Mouse (Mus musculus) megakaryocyte-erythroid progenitor cell, adult 5 weeks (primary cell): ENCODE data around the gene Tlr7. TPM values are rescaled to one million over a fixed set of nuclear protein-coding genes. Genes with fewer than 3 reads are reported as not detected.

Experiments used
- polyA plus RNA-seq: library from polyadenylated mRNA; stranded (reverse); fragments of >175 nt; gene quantifications from 2 replicates; pipeline ENCODE4 v1.2.3, GENCODE M21; 2012

Gene Tlr7
- polyA plus RNA-seq: 0.04 and 1.0 TPM in 2 replicates

DNA sequence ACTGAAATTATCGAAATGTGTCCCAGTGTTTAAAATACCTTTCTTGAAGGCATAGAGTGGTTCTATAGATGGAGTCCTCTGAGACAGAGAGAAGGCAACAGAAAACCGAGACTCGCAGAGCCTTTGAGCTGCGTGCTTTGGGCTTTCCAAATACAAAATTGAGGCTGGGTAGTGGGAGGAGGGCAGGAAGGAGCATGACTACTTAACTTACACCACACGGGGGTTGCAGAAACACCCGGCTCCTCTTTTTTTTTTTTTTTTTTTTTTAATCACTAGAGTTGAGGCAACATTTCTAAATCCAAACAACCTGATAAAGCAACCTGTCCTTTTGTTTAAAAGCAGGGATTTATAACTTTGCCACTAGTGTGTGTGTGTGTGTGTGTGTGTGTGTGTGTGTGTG is at the start of gene Tlr7:
TSS of gene Tlr7 (minus strand) at position 160 of the 400 bp plus-strand sequence.

DNA sequence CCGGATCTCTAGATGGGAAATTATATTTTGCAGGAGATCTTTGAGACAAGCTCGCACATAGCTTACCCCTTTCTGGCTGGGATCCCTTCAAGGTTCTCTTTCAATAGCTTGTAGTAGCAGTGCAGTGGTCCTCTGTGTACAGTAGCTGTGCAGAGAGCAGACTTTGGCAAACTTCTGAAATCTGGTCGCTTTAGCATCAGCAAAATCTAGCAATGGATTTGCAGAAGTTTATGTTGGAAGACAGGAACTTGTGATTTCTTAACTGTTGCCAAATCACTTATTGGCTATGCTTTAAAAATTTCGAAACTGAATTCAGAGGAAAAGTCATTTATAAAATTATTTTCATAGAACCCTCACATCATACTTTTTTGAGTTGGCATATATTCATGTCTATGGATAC is 66.3 kb downstream of the Tlr7 start, which contains the start of gene Tlr8:
TSS of gene Tlr8 (minus strand) at position 244 of the 400 bp plus-strand sequence.

Other genes starting within 250 kb of the Tlr7 start
- 126 and 155 TPM in 2 replicates for gene Tmsb4x, start 121.2 kb downstream of the Tlr7 start, polyA plus RNA-seq
- 0.11 TPM in 1 of 2 replicates, not detected in the other for gene Tlr8, start 66.2 kb downstream of the Tlr7 start, polyA plus RNA-seq
- 52.9 and 55.2 TPM in 2 replicates for gene Prps2, start 52.2 kb upstream of the Tlr7 start, polyA plus RNA-seq